Mouse (Mus musculus): Measurements from ENCODE around the gene Ttl.

- TF ChIP-seq EP300 (IDR thresholded peaks at IDR 0.05; ENCODE audit: low read depth), result no peak; the same call in 1 of the 2 replicates
- TF ChIP-seq CTCF (IDR thresholded peaks at IDR 0.05; ENCODE audit: low read depth), result no peak
Measured at GRCm38 (mm10) chr2:129129412-129129929, 63.7 kb downstream of the Ttl start, which contains the start of gene Chchd5.

Measured in heart, postnatal 0 days (tissue).